Mouse (Mus musculus) CH12.LX (cell line): ENCODE data around the gene Zfand5. TPM values are rescaled to one million over a fixed set of nuclear protein-coding genes. Genes with fewer than 3 reads are reported as not detected.

Experiments
- DNase-seq: peaks from one replicate; pipeline ENCODE4 v3.0.0-alpha.2; 2013; ENCODE audit errors: extremely low read depth
- H3K27ac ChIP-seq: 2 replicates; pipeline ENCODE4 v1.5.1; 2012; ENCODE audit warnings: low read depth, mild to moderate bottlenecking, control low read depth, moderate library complexity; ENCODE audit not compliant: insufficient read depth
- H3K27me3 ChIP-seq: replicated peaks from 2 replicates; pipeline ENCODE3; 2012; ENCODE audit warnings: inconsistent platforms
- H3K36me3 ChIP-seq, 2 experiments: replicated peaks in 1 of 2; 2 replicates each; pipeline versions ENCODE3 to v1.6.1; 2012; ENCODE audit warnings: inconsistent platforms in 1 of 2, low read length in 1 of 2, mild to moderate bottlenecking in 1 of 2, mixed read lengths in 1 of 2, moderate library complexity in 1 of 2; ENCODE audit not compliant: control insufficient read depth in 1 of 2, insufficient read depth in 1 of 2
- H3K4me1 ChIP-seq, 2 experiments: 2 replicates each; pipeline ENCODE4 v1.6.1; 2012; ENCODE audit warnings: inconsistent platforms in 1 of 2, moderate library complexity in 1 of 2; ENCODE audit not compliant: insufficient read depth in 2 of 2, control insufficient read depth in 1 of 2
- H3K4me2 ChIP-seq: 2 replicates; pipeline ENCODE4 v1.6.1; 2012; ENCODE audit warnings: low read depth, mild to moderate bottlenecking, control low read depth; ENCODE audit not compliant: poor library complexity, insufficient read depth, severe bottlenecking
- H3K4me3 ChIP-seq, 3 experiments: fragments of 150-350 bp in 1 of 3; sonication (generic) in 1 of 3; replicated peaks in 1 of 3; 2 replicates each; pipeline versions ENCODE3 to v1.5.1; 2011 to 2012; ENCODE audit warnings: low read depth in 2 of 3, low read length in 2 of 3, mild to moderate bottlenecking in 2 of 3, moderate library complexity in 2 of 3, control low read depth in 1 of 3, improper control_type of control experiment in 1 of 3, inconsistent platforms in 1 of 3, mixed read lengths in 1 of 3; ENCODE audit not compliant: poor library complexity in 1 of 3
- H3K79me2 ChIP-seq: replicated peaks from 2 replicates; pipeline ENCODE4 v1.6.1; 2012; ENCODE audit warnings: mild to moderate bottlenecking, moderate library complexity; ENCODE audit not compliant: control insufficient read depth, poor library complexity, insufficient read depth, severe bottlenecking; ENCODE audit errors: extremely low read depth
- H3K9ac ChIP-seq: 2 replicates; pipeline ENCODE4 v1.6.1; 2012; ENCODE audit warnings: low read depth, mild to moderate bottlenecking, control low read depth, moderate library complexity; ENCODE audit not compliant: insufficient read depth
- H3K9me3 ChIP-seq: replicated peaks from 2 replicates; pipeline ENCODE3; 2012; ENCODE audit warnings: low read length, inconsistent platforms, mixed read lengths
- BHLHE40 ChIP-seq: IDR thresholded peaks from 2 replicates; pipeline ENCODE4 v1.6.1; 2011; ENCODE audit warnings: mild to moderate bottlenecking, low read depth, low read length, improper control_type of control experiment
- CTCF ChIP-seq, 2 experiments: IDR thresholded peaks in 1 of 2; conservative IDR thresholded peaks in 1 of 2; 2 replicates each; pipeline ENCODE4 v1.5.1; 2011 to 2012; ENCODE audit warnings: low read depth in 2 of 2, low read length in 2 of 2, improper control_type of control experiment in 1 of 2, inconsistent platforms in 1 of 2, mild to moderate bottlenecking in 1 of 2, moderate library complexity in 1 of 2
- ETS1 ChIP-seq: conservative IDR thresholded peaks from 2 replicates; pipeline ENCODE4 v1.6.1; 2012; ENCODE audit warnings: low read depth, mild to moderate bottlenecking, inconsistent platforms, low read length, improper control_type of control experiment, moderate library complexity
- GABPA ChIP-seq: IDR thresholded peaks from 2 replicates; pipeline ENCODE4 v1.6.1; 2012; ENCODE audit warnings: low read depth, low read length, improper control_type of control experiment, inconsistent platforms; ENCODE audit not compliant: insufficient replicate concordance
- HCFC1 ChIP-seq: IDR thresholded peaks from 2 replicates; pipeline ENCODE4 v1.6.1; 2012; ENCODE audit warnings: low read depth, mild to moderate bottlenecking, inconsistent platforms, low read length, improper control_type of control experiment
- IRF4 ChIP-seq: IDR thresholded peaks from 2 replicates; pipeline ENCODE4 v1.6.1; 2014; ENCODE audit warnings: low read depth, mild to moderate bottlenecking, inconsistent platforms, low read length, improper control_type of control experiment
- JUN ChIP-seq: IDR thresholded peaks from 2 replicates; pipeline ENCODE4 v1.6.1; 2011; ENCODE audit warnings: low read depth, mild to moderate bottlenecking, low read length, improper control_type of control experiment, moderate library complexity; ENCODE audit not compliant: insufficient read depth
- JUND ChIP-seq: conservative IDR thresholded peaks from 2 replicates; pipeline ENCODE4 v1.6.1; 2011; ENCODE audit warnings: low read depth, low read length, improper control_type of control experiment
- KAT2A ChIP-seq: IDR thresholded peaks from 2 replicates; pipeline ENCODE4 v1.6.1; 2012; ENCODE audit warnings: low read length, improper control_type of control experiment, inconsistent platforms; ENCODE audit not compliant: insufficient replicate concordance
- MAZ ChIP-seq: IDR thresholded peaks from 2 replicates; pipeline ENCODE4 v1.6.1; 2012; ENCODE audit warnings: low read depth, mild to moderate bottlenecking, inconsistent platforms, low read length, improper control_type of control experiment, moderate library complexity
- MEF2A ChIP-seq: IDR thresholded peaks from 2 replicates; pipeline ENCODE4 v1.6.1; 2014; ENCODE audit warnings: low read depth, mild to moderate bottlenecking, inconsistent platforms, low read length, improper control_type of control experiment, borderline replicate concordance
- MYC ChIP-seq: IDR thresholded peaks from 2 replicates; pipeline ENCODE4 v1.6.1; 2011; ENCODE audit warnings: low read depth, mild to moderate bottlenecking, improper control_type of control experiment, low read length
- PAX5 ChIP-seq: IDR thresholded peaks from 2 replicates; pipeline ENCODE4 v1.6.1; 2012; ENCODE audit warnings: low read length, inconsistent platforms, mixed read lengths
- RCOR1 ChIP-seq: conservative IDR thresholded peaks from 2 replicates; pipeline ENCODE4 v1.6.1; 2012; ENCODE audit warnings: low read depth, mild to moderate bottlenecking, inconsistent platforms, low read length, improper control_type of control experiment
- USF1 ChIP-seq: IDR thresholded peaks from 2 replicates; pipeline ENCODE4 v1.6.1; 2014; ENCODE audit warnings: low read depth, mild to moderate bottlenecking, inconsistent platforms, low read length, improper control_type of control experiment
- USF2 ChIP-seq: conservative IDR thresholded peaks from 2 replicates; pipeline ENCODE4 v1.6.1; 2011; ENCODE audit warnings: low read depth, low read length, improper control_type of control experiment
- ZC3H11A ChIP-seq: IDR thresholded peaks from 2 replicates; pipeline ENCODE4 v1.6.1; 2012; ENCODE audit warnings: low read depth, mild to moderate bottlenecking, inconsistent platforms, low read length, improper control_type of control experiment
- ZMIZ1 ChIP-seq: IDR thresholded peaks from 2 replicates; pipeline ENCODE4 v1.6.1; 2012; ENCODE audit warnings: low read depth, mild to moderate bottlenecking, inconsistent platforms, low read length, improper control_type of control experiment
- ZNF384 ChIP-seq: IDR thresholded peaks from 2 replicates; pipeline ENCODE4 v1.6.1; 2012; ENCODE audit warnings: low read depth, low read length, improper control_type of control experiment, inconsistent platforms
- dilution Hi-C: fragments of 300-500 bp; cut with MboI; formaldehyde crosslinking; loops from 2 replicates; pipeline ENCODE4 v1.14.3; 2020; ENCODE audit warnings: low sequenced_read_pairs; ENCODE audit not compliant: extremely low pct_unique_long_range_greater_than_20kb, extremely low pct_ligation_motif_present
- in situ Hi-C: fragments of 300-500 bp; cut with MboI; formaldehyde crosslinking; loops from 3 replicates; pipeline ENCODE4 v1.14.3; 2019; ENCODE audit warnings: low sequenced_read_pairs, low pct_ligation_motif_present, low pct_unique_long_range_greater_than_20kb, mixed read lengths
- polyA plus RNA-seq: library from polyadenylated mRNA; unstranded; fragments of >175 nt; gene quantifications from 2 replicates; pipeline ENCODE4 v1.2.1, GENCODE M21; 2012; ENCODE audit warnings: low read depth; ENCODE audit not compliant: insufficient read length
- total RNA-seq, 2 experiments: library from RNA; depleted of rRNA; stranded (reverse); fragments of 300-350 nt in 1 of 2; fragments of >200 nt in 1 of 2; gene quantifications; 2 replicates each; pipeline ENCODE4 v1.2.3; 2012 to 2014

Gene Zfand5
- total and polyA plus RNA-seq, 3 experiments = 40.9 to 87.9 (median 71.8) TPM

DNA sequence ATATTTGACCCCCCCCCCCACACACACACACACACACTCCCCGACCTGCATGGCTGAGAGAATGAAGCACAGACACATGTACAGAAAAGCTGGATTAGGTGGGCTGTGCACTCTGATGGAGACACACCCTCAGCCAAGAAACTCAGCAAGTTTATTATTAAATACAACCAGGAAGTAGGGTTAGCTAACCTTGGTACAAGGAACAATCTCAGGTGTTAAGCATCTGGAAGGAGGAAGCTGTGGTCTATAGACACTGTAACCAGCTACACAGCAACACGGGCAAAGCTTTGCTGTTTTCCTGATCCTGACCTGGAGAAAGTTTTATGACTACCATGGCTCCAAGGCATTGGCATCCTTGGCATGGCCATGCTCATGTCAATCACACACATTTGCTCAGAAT is 12.6 kb upstream of the Zfand5 start:
- TF ChIP-seq HCFC1 (no peak), MAZ (no peak), ZMIZ1 (no peak), KAT2A (no peak), IRF4 (no peak), PAX5 (no peak), ZC3H11A (no peak), JUND (no peak), CTCF (conservative IDR thresholded peaks at IDR 0.05 in 1 of 2, IDR thresholded peaks at IDR 0.05 in 1 of 2; ENCODE audit: low read depth in 2 of 2, low read length in 2 of 2) (no peak)
- H3K27me3 ChIP-seq = no peaks in the 10 kb centered on the region
- dilution Hi-C loops (no loop called here), in situ Hi-C loops (loop anchor here (25.0 kb wide), 2 partner anchors 122 to 222 kb away; no protein-coding TSS in a partner anchor)
- H3K4me1 ChIP-seq = peaks cover 0 to 3% of the 10 kb centered on the region in 2 experiments; a peak in 1 of 4 replicates
- H3K79me2 ChIP-seq = no peaks in the 10 kb centered on the region
- no peak overlapping the region for H3K9ac ChIP-seq
- no peaks in the 10 kb centered on the region for H3K9me3 ChIP-seq
- no peak overlapping the region for H3K4me3 ChIP-seq
- H3K4me2 ChIP-seq = no peak overlapping the region
- H3K36me3 ChIP-seq = no peaks in the 10 kb centered on the region
- H3K27ac ChIP-seq = no peak overlapping the region
- DNase-seq = no peak

DNA sequence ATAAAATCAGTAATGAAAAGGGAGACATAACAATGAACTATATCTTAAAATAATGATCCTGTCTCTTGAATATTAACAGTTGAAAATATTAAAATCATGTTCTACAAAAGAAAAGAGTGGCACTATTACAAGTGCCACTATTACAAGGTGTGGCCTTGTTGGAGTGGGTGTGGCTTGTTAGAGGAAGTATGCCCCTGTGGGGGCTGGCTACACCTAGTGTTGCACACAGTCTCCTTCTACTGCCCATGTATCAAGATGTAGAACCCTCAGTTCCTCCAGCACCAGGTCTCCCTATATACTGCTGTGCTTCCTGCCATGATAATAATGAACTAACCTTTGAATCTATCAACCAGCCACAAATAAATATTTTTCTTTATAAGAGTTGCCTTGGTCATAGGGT is 11.8 kb upstream of the Zfand5 start:
- Histone ChIP-seq H3K36me3 (no peaks in the 10 kb centered on the region), H3K27ac (no peak overlapping the region), H3K4me2 (no peak overlapping the region), H3K4me3 (no peak overlapping the region), H3K79me2 (no peaks in the 10 kb centered on the region), H3K27me3 (no peaks in the 10 kb centered on the region), H3K9ac (no peak overlapping the region), H3K4me1 (peaks cover 0 to 3% of the 10 kb centered on the region in 2 experiments; a peak in 1 of 4 replicates), H3K9me3 (no peaks in the 10 kb centered on the region)
- DNase-seq = no peak
- TF ChIP-seq ETS1 (no peak), MYC (no peak), ZMIZ1 (no peak), JUN (no peak), BHLHE40 (no peak), USF2 (no peak), GABPA (no peak), USF1 (no peak), MEF2A (no peak), ZNF384 (no peak), MAZ (no peak), RCOR1 (no peak)
- in situ Hi-C loops (loop anchor here (25.0 kb wide), 2 partner anchors 123 to 223 kb away; no protein-coding TSS in a partner anchor), dilution Hi-C loops (no loop called here)
